Mouse (Mus musculus) midbrain, embryonic 13.5 days (tissue): ENCODE results near the gene Rgma. TPM values are rescaled to one million over a fixed set of nuclear protein-coding genes. Genes with fewer than 3 reads are reported as not detected.
A peak's percentile ranks its signal among the peaks of the same experiment; 100 is the strongest.

Source experiments
- ATAC-seq: fragments of 200-750 bp; cut with Nextera tagmentation; 2 replicates; pipeline ENCODE4 v1.8.0; 2017; ENCODE audit warnings: mild to moderate bottlenecking, moderate TSS enrichment, moderate library complexity
- H3K27ac ChIP-seq: fragments of 300-500 bp; sonication (generic); 2 replicates; pipeline ENCODE4 v1.5.1; 2015; ENCODE audit warnings: inconsistent platforms, mild to moderate bottlenecking, moderate library complexity
- H3K27me3 ChIP-seq: fragments of 300-500 bp; sonication (generic); 2 replicates; pipeline ENCODE4 v1.6.1; 2015; ENCODE audit warnings: mild to moderate bottlenecking, inconsistent platforms
- H3K36me3 ChIP-seq: fragments of 300-500 bp; sonication (generic); 2 replicates; pipeline ENCODE4 v1.6.1; 2015; ENCODE audit warnings: mild to moderate bottlenecking, inconsistent platforms
- H3K4me1 ChIP-seq: fragments of 300-500 bp; sonication (generic); replicated peaks from 2 replicates; pipeline ENCODE4 v1.6.1; 2015; ENCODE audit warnings: inconsistent platforms
- H3K4me2 ChIP-seq: fragments of 300-500 bp; sonication (generic); replicated peaks from 2 replicates; pipeline ENCODE4 v1.6.1; 2015; ENCODE audit warnings: moderate library complexity, mild to moderate bottlenecking, inconsistent platforms
- H3K4me3 ChIP-seq: fragments of 300-500 bp; sonication (generic); replicated peaks from 2 replicates; pipeline ENCODE4 v1.5.1; 2015; ENCODE audit warnings: mild to moderate bottlenecking, inconsistent platforms
- H3K9ac ChIP-seq: fragments of 300-500 bp; sonication (generic); replicated peaks from 2 replicates; pipeline ENCODE4 v1.6.1; 2015; ENCODE audit warnings: mild to moderate bottlenecking, inconsistent platforms
- H3K9me3 ChIP-seq: fragments of 300-500 bp; sonication (generic); 2 replicates; pipeline ENCODE4 v1.6.1; 2016; ENCODE audit warnings: mild to moderate bottlenecking, inconsistent platforms
- WGBS: fragments of 180-500 bp; shearing (Covaris S2); methylation state at CpG from one replicate; pipeline ENCODE4 v1.1.7; 2015; 5-methylcytosine and 5-hydroxymethylcytosine counted together
- polyA plus RNA-seq: library from polyadenylated mRNA; unstranded; fragments of >200 nt; fragmentation: Nextera tagmentation; extraction: Ambion mirVana; gene quantifications from 2 replicates; pipeline ENCODE4 v1.2.1, GENCODE M21; 2015

The Rgma gene
- polyA plus RNA-seq, result 40.7 and 50.3 TPM in 2 replicates

DNA sequence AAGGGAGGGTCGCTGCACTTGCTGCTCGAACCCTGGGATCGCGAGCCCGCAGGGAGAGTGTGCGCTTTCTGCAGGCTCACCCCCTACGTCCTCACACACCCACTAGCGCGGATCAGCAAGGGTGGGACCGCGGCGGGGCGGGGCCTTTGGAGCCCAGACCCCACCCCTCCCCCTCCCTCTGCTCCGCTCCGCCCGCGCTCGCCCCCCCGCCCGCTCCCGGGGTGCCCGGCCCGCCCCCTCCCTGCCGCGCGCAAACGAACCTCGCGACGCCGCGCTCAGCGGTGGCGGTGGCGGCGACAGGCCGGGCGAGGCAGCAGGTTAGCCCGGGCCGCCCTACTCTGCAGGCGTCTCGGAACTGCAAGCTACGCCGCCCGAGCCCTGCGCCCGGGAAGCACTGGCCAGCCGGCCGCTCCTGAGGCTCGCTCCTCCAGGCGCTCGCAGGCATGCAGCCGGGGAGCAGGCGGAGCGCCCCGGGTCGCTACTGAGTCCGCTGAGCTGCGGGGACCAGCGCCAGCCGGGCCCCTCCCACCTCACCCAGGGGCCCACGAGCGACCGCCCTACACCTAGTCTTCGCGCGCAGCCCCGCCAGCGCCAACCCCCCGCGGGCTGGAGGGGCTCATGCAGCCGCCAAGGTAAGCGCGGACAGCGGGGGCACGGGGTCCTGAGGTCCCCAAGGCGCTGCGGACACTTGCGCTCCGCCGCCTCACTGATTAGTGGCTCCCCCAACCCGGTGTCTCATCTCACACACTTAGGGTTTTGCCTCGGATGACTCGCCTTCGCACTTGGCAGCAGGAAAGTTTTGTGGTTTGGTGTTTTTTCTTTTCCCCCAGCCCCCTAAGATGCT is at the start of gene Rgma:
Gene Rgma, plus strand, starts transcription at position 253 of the 844 bp plus-strand sequence.
- peak within 1 kb of the TSS; percentile 72 for H3K4me3 ChIP-seq
- H3K9ac ChIP-seq, result peak within 1 kb of the TSS; percentile 89
- H3K27me3 ChIP-seq, result peaks cover 13% of the 10 kb centered on the region
- no peaks in the 10 kb centered on the region for H3K9me3 ChIP-seq
- peak within 1 kb of the TSS; percentile 76 for H3K4me2 ChIP-seq
- peak within 1 kb of the TSS; percentile 98 for H3K27ac ChIP-seq
- peak; percentile 89 for ATAC-seq
- peaks cover 68% of the 10 kb centered on the region for H3K4me1 ChIP-seq
- WGBS, result under 1% methylated on average over 62 of the region's 85 CpGs
- no peaks in the 10 kb centered on the region for H3K36me3 ChIP-seq

DNA sequence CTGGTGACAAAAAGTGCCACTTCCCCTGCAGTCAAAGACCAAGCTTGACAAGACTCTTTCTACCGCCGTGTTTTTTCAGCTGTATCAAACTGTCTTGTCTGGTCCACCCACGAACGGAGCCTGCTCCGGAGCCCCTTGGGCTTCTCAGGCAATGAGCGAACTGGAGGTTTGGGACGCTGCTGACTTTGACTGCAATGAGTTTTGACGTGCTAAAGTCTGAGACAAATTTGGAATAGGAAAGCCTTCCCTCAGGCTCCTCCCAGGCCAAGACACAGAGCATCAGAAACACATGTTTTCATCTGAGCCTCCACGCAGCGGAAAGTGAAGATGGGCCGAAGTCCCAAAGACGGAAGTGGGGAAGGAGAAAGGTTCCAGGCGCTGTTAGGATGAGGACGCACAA is 49.1 kb upstream of the Rgma start:
- 92% methylated on average over 14 of the region's 14 CpGs for WGBS
- H3K4me1 ChIP-seq, result peaks cover 10% of the 10 kb centered on the region
- no peaks in the 10 kb centered on the region for H3K36me3 ChIP-seq
- H3K4me2 ChIP-seq, result no peak overlapping the region
- H3K4me3 ChIP-seq, result no peak overlapping the region
- H3K9ac ChIP-seq, result no peak overlapping the region
- no peaks in the 10 kb centered on the region for H3K9me3 ChIP-seq
- no peaks in the 10 kb centered on the region; the same call in 1 of the 2 replicates for H3K27me3 ChIP-seq
- no peak for ATAC-seq
- H3K27ac ChIP-seq, result no peak overlapping the region

DNA sequence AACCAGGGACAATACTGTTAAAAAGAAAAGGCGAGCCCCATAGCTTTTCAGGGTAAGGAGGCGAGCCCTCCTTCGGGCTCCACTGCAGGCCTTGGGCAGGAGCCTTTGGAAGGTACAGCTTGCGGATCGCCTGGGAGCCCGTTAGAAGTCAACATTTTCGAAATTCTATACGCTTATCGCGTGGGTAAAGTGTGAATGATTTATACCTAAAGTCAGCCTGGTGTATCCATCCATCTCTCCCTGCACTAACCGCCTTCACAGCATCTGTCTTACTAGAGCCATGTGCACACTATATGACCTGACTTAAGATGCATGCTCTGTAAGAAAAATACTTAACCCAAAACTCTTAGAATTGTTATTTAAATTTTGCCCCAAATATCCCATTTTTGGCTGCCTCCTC is 48.6 kb upstream of the Rgma start:
- no peak for ATAC-seq
- Histone ChIP-seq H3K4me3 (no peak overlapping the region), H3K36me3 (no peaks in the 10 kb centered on the region), H3K4me2 (no peak overlapping the region), H3K27me3 (peaks cover 3% of the 10 kb centered on the region; the same call in 1 of the 2 replicates), H3K9ac (no peak overlapping the region), H3K9me3 (no peaks in the 10 kb centered on the region), H3K4me1 (peaks cover 13% of the 10 kb centered on the region), H3K27ac (no peak overlapping the region)
- WGBS, result 95% methylated on average over 11 of the region's 11 CpGs

- Histone ChIP-seq H3K9ac (no peak overlapping the region), H3K4me1 (peaks cover 15% of the 10 kb centered on the region), H3K4me3 (no peak overlapping the region), H3K9me3 (no peaks in the 10 kb centered on the region), H3K27me3 (0 out of 2 replicates have a peak, but pooled peaks cover 7% of the 10 kb centered on the region), H3K27ac (no peak overlapping the region), H3K36me3 (no peaks in the 10 kb centered on the region), H3K4me2 (no peak overlapping the region)
- no peak for ATAC-seq
- WGBS, result 84% methylated on average over 8 of the region's 8 CpGs
These were observed 48.1 kb upstream of the Rgma start for GRCm38 (mm10) chr7:73327193-73327592.

GRCm38 (mm10) chr7:73327652-73328051 is 47.7 kb upstream of the Rgma start:
- 0 out of 2 replicates have a peak, but pooled peaks cover 7% of the 10 kb centered on the region for H3K27me3 ChIP-seq
- H3K4me1 ChIP-seq, result peaks cover 15% of the 10 kb centered on the region
- no peak overlapping the region for H3K4me2 ChIP-seq
- H3K9me3 ChIP-seq, result no peaks in the 10 kb centered on the region
- no peak overlapping the region for H3K4me3 ChIP-seq
- H3K27ac ChIP-seq, result no peak overlapping the region
- ATAC-seq, result no peak
- 90% methylated on average over 5 of the region's 5 CpGs for WGBS
- no peak overlapping the region for H3K9ac ChIP-seq
- H3K36me3 ChIP-seq, result no peaks in the 10 kb centered on the region

GRCm38 (mm10) chr7:73328653-73329207 is 46.6 kb upstream of the Rgma start:
- WGBS, result 48% methylated on average over 5 of the region's 5 CpGs

GRCm38 (mm10) chr7:73330754-73331153 is 44.6 kb upstream of the Rgma start:
- H3K4me2 ChIP-seq, result no peak overlapping the region
- H3K9ac ChIP-seq, result no peak overlapping the region
- H3K27me3 ChIP-seq, result 0 out of 2 replicates have a peak, but pooled peaks cover 7% of the 10 kb centered on the region
- H3K4me1 ChIP-seq, result peaks cover 33% of the 10 kb centered on the region
- H3K36me3 ChIP-seq, result no peaks in the 10 kb centered on the region
- no peak for ATAC-seq
- no peak overlapping the region for H3K27ac ChIP-seq
- no peaks in the 10 kb centered on the region for H3K9me3 ChIP-seq
- WGBS, result 96% methylated on average over 12 of the region's 12 CpGs
- H3K4me3 ChIP-seq, result no peak overlapping the region

More at GRCm38 (mm10) chr7:73328653-73329207, 46.6 kb upstream of the Rgma start:
- Histone ChIP-seq H3K9ac (no peak overlapping the region), H3K9me3 (no peaks in the 10 kb centered on the region), H3K4me1 (peaks cover 20% of the 10 kb centered on the region), H3K27ac (no peak overlapping the region), H3K4me3 (no peak overlapping the region), H3K36me3 (no peaks in the 10 kb centered on the region), H3K27me3 (0 out of 2 replicates have a peak, but pooled peaks cover 7% of the 10 kb centered on the region), H3K4me2 (no peak overlapping the region)
- no peak for ATAC-seq

GRCm38 (mm10) chr7:73331645-73332044 is 43.7 kb upstream of the Rgma start:
- no peak overlapping the region for H3K4me3 ChIP-seq

GRCm38 (mm10) chr7:73333398-73333988 is 41.8 kb upstream of the Rgma start:
- Histone ChIP-seq H3K4me2 (no peak overlapping the region), H3K36me3 (no peaks in the 10 kb centered on the region), H3K9ac (no peak overlapping the region), H3K4me1 (peaks cover 27% of the 10 kb centered on the region), H3K27ac (no peak overlapping the region), H3K27me3 (0 out of 2 replicates have a peak, but pooled peaks cover 7% of the 10 kb centered on the region), H3K9me3 (no peaks in the 10 kb centered on the region), H3K4me3 (no peak overlapping the region)
- 68% methylated on average over 12 of the region's 12 CpGs for WGBS
- no peak for ATAC-seq

More at GRCm38 (mm10) chr7:73331645-73332044, 43.7 kb upstream of the Rgma start:
- peaks cover 33% of the 10 kb centered on the region for H3K4me1 ChIP-seq
- no peak overlapping the region; the same call in 1 of the 2 replicates for H3K27ac ChIP-seq
- no peak for ATAC-seq
- no peak overlapping the region for H3K9ac ChIP-seq
- H3K27me3 ChIP-seq, result 0 out of 2 replicates have a peak, but pooled peaks cover 7% of the 10 kb centered on the region
- no peaks in the 10 kb centered on the region for H3K9me3 ChIP-seq
- H3K4me2 ChIP-seq, result no peak overlapping the region
- WGBS, result 53% methylated on average over 7 of the region's 7 CpGs
- H3K36me3 ChIP-seq, result no peaks in the 10 kb centered on the region

DNA sequence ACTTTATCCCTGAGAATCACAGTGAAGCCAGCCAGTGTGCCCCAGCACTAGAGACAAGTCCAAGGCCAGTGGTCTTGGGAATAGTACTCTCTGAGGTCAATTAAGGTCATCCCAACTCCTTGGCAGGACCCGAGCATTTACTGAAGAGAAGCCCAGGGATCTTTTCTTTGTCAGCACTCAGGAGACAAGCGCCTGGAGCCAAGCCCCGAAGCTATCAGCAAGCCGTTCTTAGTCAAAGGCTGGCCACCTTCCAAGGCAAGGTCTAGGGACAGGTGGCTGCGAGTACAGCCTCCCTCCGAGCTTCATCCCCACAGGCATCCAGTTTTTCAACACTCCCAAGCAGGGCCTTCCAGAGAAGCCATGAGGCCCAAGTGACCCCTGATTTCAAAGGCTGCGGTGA is 40.4 kb upstream of the Rgma start:
- no peak for ATAC-seq
- H3K27ac ChIP-seq, result no peak overlapping the region
- WGBS, result 73% methylated on average over 7 of the region's 7 CpGs

GRCm38 (mm10) chr7:73336380-73336779 is 38.9 kb upstream of the Rgma start:
- Histone ChIP-seq H3K4me2 (no peak overlapping the region), H3K9ac (no peak overlapping the region), H3K27ac (no peak overlapping the region), H3K4me1 (peaks cover 23% of the 10 kb centered on the region), H3K9me3 (no peaks in the 10 kb centered on the region), H3K36me3 (no peaks in the 10 kb centered on the region), H3K27me3 (0 out of 2 replicates have a peak, but pooled peaks cover 7% of the 10 kb centered on the region), H3K4me3 (no peak overlapping the region)
- 69% methylated on average over 7 of the region's 7 CpGs for WGBS
- no peak for ATAC-seq

More for the DNA sequence above, 40.4 kb upstream of the Rgma start:
- Histone ChIP-seq H3K9ac (no peak overlapping the region), H3K4me2 (no peak overlapping the region), H3K4me1 (peaks cover 23% of the 10 kb centered on the region), H3K27me3 (0 out of 2 replicates have a peak, but pooled peaks cover 7% of the 10 kb centered on the region), H3K4me3 (no peak overlapping the region), H3K36me3 (no peaks in the 10 kb centered on the region), H3K9me3 (no peaks in the 10 kb centered on the region)

- Histone ChIP-seq H3K27me3 (no peaks in the 10 kb centered on the region), H3K4me1 (peaks cover 17% of the 10 kb centered on the region), H3K4me3 (no peak overlapping the region), H3K9ac (no peak overlapping the region), H3K9me3 (no peaks in the 10 kb centered on the region), H3K36me3 (no peaks in the 10 kb centered on the region), H3K27ac (no peak overlapping the region), H3K4me2 (no peak overlapping the region)
- no peak for ATAC-seq
- 91% methylated on average over 5 of the region's 5 CpGs for WGBS
These were observed 37.0 kb upstream of the Rgma start for GRCm38 (mm10) chr7:73338353-73338752.
